Mouse (Mus musculus) 3134 (cell line): Measurements from ENCODE around the gene Gpr137.

Source experiments
- DNase-seq: peaks from one replicate; pipeline ENCODE4 v3.0.0-alpha.2; 2011; ENCODE audit warnings: low spot score; ENCODE audit not compliant: insufficient read length; ENCODE audit errors: extremely low read depth

Gpr137 gene

GRCm38 (mm10) chr19:6922901-6923735 is 19.2 kb downstream of the Gpr137 start:
- DNase-seq: no peak

GRCm38 (mm10) chr19:6921647-6922567 is 20.4 kb downstream of the Gpr137 start, which contains the start of gene Esrra:
TSS of gene Esrra (minus strand) at chr19:6921813.
- DNase-seq: peak; percentile 99

GRCm38 (mm10) chr19:6920741-6921636 is 21.3 kb downstream of the Gpr137 start:
- peak; percentile 57 for DNase-seq

GRCm38 (mm10) chr19:6919876-6920740 is 22.2 kb downstream of the Gpr137 start:
- peak; percentile 35 for DNase-seq

GRCm38 (mm10) chr19:6919431-6919830 is 22.8 kb downstream of the Gpr137 start:
- no peak for DNase-seq

- no peak for DNase-seq
Measured at GRCm38 (mm10) chr19:6918321-6918720, 24.0 kb downstream of the Gpr137 start.

GRCm38 (mm10) chr19:6916496-6916895 is 25.8 kb downstream of the Gpr137 start:
- DNase-seq: no peak

GRCm38 (mm10) chr19:6915276-6915675 is 27.0 kb downstream of the Gpr137 start:
- DNase-seq: no peak

GRCm38 (mm10) chr19:6914540-6914939 is 27.7 kb downstream of the Gpr137 start:
- DNase-seq: no peak

- no peak for DNase-seq
Measured at GRCm38 (mm10) chr19:6913991-6914390, 28.3 kb downstream of the Gpr137 start.

- no peak for DNase-seq
Measured at GRCm38 (mm10) chr19:6913036-6913435, 29.2 kb downstream of the Gpr137 start.

- DNase-seq: no peak
Measured at GRCm38 (mm10) chr19:6912205-6912970, 29.9 kb downstream of the Gpr137 start.

- DNase-seq: no peak
Measured at GRCm38 (mm10) chr19:6911101-6912074, 30.9 kb downstream of the Gpr137 start.

- DNase-seq: peak; percentile 75
Measured at GRCm38 (mm10) chr19:6910306-6910705, 32.0 kb downstream of the Gpr137 start.

- DNase-seq: peak; percentile 92
Measured at GRCm38 (mm10) chr19:6909507-6910289, 32.6 kb downstream of the Gpr137 start, which contains the start of the genes Trmt112 and Prdx5. TSS of gene Trmt112 (plus strand) at chr19:6909698. TSS of gene Prdx5 (minus strand) at chr19:6910106.

- no peak for DNase-seq
Measured at GRCm38 (mm10) chr19:6909021-6909420, 33.3 kb downstream of the Gpr137 start.
